Mouse (Mus musculus) heart, adult 11 months (tissue): Measurements from ENCODE around the gene Plekho2.

Experiments
- DNase-seq: peaks from one replicate; pipeline ENCODE4 v3.0.0; 2022

The Plekho2 gene

DNA sequence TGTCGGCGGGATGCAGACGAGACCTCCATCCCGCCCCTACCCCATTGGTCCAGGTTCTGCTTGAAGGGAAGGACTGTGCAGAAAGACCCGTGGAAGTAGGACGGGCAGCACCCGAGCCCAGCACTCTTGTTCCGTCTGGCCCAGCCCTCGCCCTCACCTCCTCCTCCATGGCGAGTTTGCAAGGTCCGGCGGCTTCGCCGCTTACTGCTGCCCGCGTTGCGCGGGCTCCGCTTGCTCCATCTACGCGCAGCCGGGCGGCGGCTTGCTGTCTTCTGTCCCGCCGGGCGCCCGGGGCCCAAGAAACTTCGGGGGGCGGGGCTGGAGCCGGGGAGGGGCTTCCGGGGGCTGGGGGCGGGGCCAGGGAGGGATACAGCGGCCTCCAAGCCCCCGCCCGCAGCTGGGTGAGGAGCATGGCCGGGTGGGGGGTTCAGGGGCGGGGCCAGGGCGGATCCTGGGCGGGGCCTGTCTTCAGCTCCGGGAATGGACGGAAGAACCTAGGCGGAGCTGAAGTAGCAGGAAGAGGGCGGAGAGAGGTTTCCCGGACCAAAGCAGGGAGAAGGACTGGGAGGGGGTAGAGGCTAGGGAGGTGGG lies at the start of gene Plekho2:
Gene Plekho2, minus strand, starts transcription at position 260 of the 591 bp plus-strand sequence.
- DNase-seq = peak; percentile 100

DNA sequence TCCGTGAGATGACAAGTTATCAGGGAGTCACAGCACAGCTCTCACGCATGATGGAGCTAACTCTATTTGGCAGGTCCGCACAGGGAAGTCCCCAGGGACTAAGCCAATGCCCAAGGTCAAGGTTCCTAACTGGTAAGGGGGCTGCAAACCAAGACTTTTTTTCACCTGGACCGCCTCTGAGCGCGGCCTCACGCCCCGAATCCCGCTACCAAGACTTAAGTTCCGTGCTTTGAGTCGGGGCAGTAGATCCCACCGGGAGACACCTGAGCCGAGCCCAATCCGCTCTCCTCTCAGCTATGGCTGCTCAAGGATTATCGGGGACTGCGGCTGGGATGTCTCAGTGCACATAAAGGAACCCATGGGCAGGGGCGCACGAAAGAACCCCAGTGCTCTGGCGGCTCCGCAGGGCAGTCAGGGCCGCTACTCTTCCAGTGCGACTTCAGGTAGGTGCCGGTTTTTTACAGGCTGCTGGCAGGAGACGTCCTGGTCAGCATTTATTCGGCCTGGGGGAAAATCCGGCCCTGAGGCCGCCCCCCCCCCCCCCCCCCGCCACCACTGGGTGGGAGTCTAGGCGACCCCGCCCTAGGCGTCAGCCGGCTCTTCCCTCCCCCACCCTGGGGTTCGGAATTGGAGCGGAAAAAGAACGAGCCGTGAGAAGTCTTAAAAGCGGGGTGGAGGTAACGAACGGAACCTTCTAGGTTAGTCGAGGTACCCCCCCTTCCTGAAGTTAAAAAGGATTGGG lies 49.4 kb upstream of the Plekho2 start, which contains the start of gene Rbpms2:
Gene Rbpms2, plus strand, starts transcription at position 624 of the 742 bp plus-strand sequence.
- peak; percentile 95 for DNase-seq

DNA sequence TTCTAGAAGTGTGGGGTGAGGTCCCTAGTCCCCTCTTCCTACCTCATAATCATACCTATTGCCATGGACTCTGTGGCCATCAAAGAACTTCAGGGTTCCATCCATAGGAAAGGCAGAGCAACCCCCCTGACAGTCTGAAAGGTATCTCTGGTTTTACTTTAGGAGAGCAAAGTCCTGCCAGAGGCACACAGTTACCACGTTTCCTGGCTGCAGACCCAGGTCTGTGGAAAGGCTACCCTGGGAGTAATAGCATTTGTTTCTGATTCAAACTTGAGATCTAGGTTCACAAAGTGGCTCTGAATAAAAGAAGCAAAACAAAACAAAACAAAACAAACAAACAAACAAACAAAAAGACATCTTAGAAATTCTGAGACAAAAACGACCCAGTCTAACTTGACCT lies 44.4 kb upstream of the Plekho2 start:
- no peak for DNase-seq

- no peak for DNase-seq
Measured at GRCm38 (mm10) chr9:65622826-65623225, 43.0 kb upstream of the Plekho2 start.

- DNase-seq = no peak
Measured at GRCm38 (mm10) chr9:65621666-65622065, 41.8 kb upstream of the Plekho2 start.

GRCm38 (mm10) chr9:65621196-65621595 lies 41.4 kb upstream of the Plekho2 start:
- no peak for DNase-seq

- DNase-seq = no peak
Measured at GRCm38 (mm10) chr9:65619311-65619710, 39.5 kb upstream of the Plekho2 start.

DNA sequence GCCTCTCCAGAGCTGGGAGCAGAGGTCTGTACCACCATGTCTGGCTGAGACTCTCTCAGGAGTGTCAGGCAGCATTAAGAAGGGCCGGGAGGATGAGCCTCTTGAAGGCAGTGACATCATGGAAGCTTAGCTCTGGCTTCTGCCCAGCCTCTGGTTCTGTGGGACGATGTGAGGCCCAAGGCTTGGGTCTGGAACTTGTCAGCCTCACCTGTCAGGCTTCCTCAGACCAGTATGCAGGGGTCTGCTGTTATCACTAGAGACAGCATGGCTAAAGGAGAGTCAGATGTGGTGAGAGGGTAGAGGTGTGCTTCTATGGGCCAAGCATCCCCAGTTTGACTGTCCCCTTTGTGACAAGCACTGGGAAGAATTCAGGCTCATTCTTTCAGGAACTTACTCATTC lies 33.3 kb upstream of the Plekho2 start:
- no peak for DNase-seq

GRCm38 (mm10) chr9:65611969-65612486 lies 32.2 kb upstream of the Plekho2 start:
- no peak for DNase-seq

GRCm38 (mm10) chr9:65607120-65607519 lies 27.3 kb upstream of the Plekho2 start:
- no peak for DNase-seq

DNA sequence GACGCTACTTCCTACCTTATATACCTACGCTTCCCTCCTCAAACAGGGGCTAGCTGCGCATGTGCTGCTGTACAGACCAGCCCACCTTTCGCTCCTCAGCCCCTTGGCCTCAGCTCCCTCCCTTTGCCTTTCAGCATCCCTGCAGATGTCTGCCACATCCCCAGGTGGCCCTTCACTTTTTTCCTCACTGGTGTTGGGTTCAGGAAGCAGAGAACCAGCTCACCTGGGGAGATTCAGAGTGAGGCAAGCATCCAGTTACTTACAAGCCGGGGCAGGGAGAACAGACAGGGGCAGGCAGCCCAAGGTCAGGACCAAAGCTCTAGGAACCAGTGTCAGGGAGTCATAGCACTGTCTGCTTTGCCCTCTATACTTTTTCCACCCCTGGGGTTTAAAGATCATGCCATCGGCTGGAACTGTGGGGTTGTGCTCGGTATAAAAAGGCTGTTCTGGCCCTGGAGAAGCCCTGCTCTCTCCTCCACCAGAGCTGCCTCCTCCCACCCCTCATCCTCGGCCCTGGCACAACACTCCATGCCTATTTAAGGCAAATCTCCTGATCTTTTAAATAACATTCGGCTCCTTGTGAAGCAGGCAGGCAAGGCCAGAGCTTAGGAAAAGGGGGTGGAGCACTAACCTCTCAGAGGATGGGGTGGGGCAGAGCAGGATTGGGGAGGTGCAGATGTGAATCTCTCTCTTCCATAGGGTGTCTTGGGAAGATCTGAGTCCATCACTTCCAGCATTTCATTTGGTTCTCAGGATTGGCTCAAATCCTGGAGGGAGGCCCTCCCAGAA lies 26.7 kb upstream of the Plekho2 start:
- DNase-seq = no peak

DNA sequence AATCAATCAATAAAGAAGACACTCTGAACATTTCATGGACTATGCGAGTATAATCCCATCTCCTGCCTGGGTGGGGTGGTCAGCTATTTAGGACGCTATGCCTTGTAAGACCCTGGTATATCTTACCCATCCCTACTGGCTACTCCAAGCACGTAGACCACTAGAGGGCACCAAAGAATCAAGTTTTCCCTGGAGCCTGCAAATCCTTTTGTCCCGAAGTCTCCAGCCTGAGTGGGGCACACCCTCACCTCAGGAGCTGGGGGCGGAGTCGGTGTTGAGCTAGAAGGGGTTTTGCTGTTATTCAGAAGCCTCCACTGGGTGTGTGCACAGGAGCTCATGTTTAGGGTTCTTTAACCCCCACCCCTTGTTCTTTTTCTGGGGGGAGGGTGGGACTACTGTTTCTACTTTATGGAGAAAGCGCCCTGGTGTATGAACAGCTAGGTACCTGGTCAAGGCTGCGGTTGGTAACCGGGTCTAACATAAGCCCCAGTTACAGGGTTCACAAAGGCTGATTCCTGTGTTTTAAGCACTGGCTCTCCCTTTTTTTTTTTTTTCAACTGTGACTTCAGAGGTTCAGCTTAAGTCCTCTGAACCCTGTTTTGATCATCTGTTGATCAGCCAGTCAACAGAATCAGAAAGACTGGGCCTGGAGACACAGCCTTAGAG lies 25.8 kb upstream of the Plekho2 start:
- DNase-seq = peak; percentile 92

- no peak for DNase-seq
Measured at GRCm38 (mm10) chr9:65603401-65604102, 23.7 kb upstream of the Plekho2 start.

DNA sequence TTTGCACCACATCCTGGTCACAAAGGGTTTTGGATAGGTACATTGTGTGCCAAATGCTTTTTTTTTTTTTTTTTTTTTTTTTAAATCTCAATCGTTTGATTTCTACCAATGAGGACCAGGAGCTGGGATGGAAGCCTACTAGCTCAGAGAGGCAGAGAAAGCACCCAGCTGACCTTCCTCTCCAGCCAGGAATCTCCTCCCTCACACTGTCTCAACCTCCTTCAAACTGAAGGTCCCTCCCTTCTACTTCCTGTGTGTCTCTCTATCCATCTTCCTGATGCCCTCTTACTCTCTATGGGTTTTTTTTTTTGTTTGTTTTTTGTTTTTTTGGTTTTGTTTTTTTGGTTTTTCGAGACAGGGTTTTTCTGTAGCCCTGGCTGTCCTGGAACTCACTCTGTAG lies 21.1 kb upstream of the Plekho2 start:
- DNase-seq = no peak

GRCm38 (mm10) chr9:65598765-65599249 lies 19.0 kb upstream of the Plekho2 start:
- peak; percentile 94 for DNase-seq

DNA sequence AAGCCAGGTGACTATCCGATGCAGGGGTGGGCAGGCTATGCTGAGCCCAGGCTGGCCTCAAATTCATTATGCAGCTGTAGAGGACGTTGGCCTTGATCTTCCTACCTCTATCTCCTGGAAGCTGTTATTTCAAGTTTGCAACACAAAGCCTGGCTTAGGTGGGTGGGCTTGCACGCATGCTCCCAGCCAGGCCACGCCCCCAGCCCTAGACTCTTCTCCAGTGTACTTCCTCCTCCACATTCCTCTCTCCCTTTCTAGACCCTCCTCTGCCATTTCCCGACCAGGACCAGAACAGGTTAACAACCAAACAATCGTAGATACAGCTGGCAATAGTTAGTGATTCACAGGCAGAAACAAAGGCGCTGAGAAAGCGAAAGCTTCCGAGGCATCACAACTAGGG lies 13.8 kb upstream of the Plekho2 start:
- DNase-seq = no peak

DNA sequence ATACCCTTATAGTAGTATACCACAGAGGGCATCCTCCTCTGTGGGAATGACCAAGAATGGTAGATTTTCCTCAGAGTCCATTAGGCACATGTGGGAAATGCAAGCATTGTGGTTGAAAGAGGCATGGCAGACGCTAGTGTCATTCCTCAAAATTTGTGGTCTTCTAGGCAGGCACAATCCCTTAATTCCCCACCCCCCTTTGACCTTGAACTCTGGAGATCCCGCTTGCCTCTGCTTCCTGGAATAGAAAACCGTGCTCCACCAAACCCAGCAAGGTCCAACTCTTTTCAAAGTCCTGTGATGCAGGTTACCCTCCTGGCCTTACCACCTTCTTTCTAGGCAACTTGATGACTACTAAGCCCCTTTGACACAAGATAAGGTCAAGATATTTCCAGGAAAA lies 12.9 kb upstream of the Plekho2 start:
- no peak for DNase-seq

DNA sequence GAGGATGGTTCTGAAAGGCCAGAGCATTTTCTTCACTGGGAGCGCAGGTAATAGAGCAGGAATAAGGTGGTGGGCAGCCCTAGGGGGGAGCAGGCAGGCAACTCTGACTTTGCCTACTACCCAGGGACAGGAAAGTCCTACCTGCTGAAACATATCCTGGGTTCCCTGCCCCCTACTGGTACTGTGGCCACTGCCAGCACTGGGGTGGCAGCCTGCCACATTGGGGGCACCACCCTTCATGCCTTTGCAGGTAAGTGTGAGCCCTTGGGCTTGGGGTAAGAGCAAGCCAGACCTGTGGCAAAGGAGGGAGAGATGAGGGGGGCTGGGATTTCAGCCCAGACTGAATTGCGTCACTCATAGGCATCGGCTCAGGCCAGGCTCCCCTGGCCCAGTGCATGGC lies 9.3 kb upstream of the Plekho2 start:
- peak; percentile 90 for DNase-seq

DNA sequence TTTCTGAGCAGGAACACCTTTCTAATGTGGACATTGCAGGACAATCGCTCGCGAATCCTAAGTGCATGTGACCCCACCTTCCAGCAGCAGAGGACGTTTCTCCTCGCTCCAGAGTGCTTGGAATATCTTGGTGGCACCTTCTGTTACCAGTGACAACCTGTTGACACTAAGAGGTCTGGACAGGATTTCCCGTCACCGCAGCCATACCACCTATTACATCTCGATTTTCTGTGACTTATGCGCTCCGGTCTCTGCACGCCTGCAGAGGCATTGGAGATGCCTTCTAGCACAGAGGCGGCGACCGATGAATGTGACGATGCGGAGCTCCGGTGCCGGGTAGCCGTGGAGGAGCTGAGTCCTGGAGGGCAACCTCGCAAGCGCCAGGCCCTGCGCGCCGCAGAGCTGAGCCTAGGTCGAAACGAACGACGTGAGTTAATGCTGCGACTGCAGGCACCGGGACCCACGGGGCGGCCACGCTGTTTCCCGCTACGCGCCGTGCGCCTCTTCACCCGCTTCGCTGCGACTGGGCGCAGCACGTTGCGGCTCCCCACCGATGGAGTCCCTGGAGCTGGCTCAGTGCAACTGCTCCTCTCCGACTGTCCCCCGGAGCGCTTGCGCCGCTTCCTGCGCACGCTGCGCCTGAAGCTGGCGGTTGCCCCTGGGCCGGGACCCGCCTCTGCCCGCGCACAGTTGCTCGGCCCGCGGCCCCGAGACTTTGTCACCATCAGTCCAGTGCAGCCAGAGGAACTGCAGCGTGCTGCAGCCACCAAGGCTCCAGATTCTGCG lies 7.9 kb upstream of the Plekho2 start:
- DNase-seq = peak; percentile 88

- DNase-seq = no peak
Measured at GRCm38 (mm10) chr9:65587270-65587572, 7.4 kb upstream of the Plekho2 start.
